Mouse (Mus musculus) spleen, adult 2 months (tissue): ENCODE results near the gene Cd22.

Experiments
- CTCF ChIP-seq: fragments of 200-500 bp; IDR thresholded peaks from 2 replicates; pipeline ENCODE4 v1.5.1; 2011; ENCODE audit warnings: mild to moderate bottlenecking, inconsistent platforms; ENCODE audit not compliant: insufficient read depth, insufficient read length, insufficient replicate concordance; ENCODE audit errors: extremely low read depth
- POLR2A ChIP-seq: fragments of 200-500 bp; IDR thresholded peaks from 2 replicates; pipeline ENCODE4 v1.6.1; 2011; ENCODE audit warnings: low read depth, low read length, inconsistent platforms

GRCm38 (mm10) chr7:30857746-30858145, 22.4 kb downstream of the Cd22 start:
- no peak for TF ChIP-seq CTCF
- TF ChIP-seq POLR2A, result no peak
